Mouse (Mus musculus) MEL (cell line): Measurements from ENCODE around the gene Mxd4.

ENCODE experiments used
- CTCF ChIP-seq, 3 experiments: IDR thresholded peaks in 2 of 3; conservative IDR thresholded peaks in 1 of 3; 2 replicates each; pipeline ENCODE4 v1.5.1; 2011 to 2012; ENCODE audit warnings: low read length in 3 of 3, low read depth in 2 of 3, mild to moderate bottlenecking in 2 of 3, improper control_type of control experiment in 1 of 3, inconsistent platforms in 1 of 3, mixed read lengths in 1 of 3, moderate library complexity in 1 of 3; ENCODE audit not compliant: control insufficient read depth in 1 of 3, insufficient read depth in 1 of 3, poor library complexity in 1 of 3, severe bottlenecking in 1 of 3
- JUND ChIP-seq: IDR thresholded peaks from 2 replicates; pipeline ENCODE4 v1.6.1; 2011; ENCODE audit warnings: low read depth, mild to moderate bottlenecking, improper control_type of control experiment, low read length
- TAL1 ChIP-seq: IDR thresholded peaks from 2 replicates; pipeline ENCODE4 v1.6.1; 2012; ENCODE audit warnings: mild to moderate bottlenecking, inconsistent platforms, low read length, moderate library complexity, mixed read lengths

GRCm38 (mm10) chr5:34194975-34195662 lies 7.6 kb upstream of the Mxd4 start:
- TF ChIP-seq JUND = no peak
- TF ChIP-seq TAL1 = no peak
- TF ChIP-seq CTCF (IDR thresholded peaks at IDR 0.05 in 2 of 3, conservative IDR thresholded peaks at IDR 0.05 in 1 of 3; ENCODE audit: control insufficient read depth in 1 of 3, insufficient read depth in 1 of 3, low read depth in 2 of 3, low read length in 3 of 3, poor library complexity in 1 of 3, severe bottlenecking in 1 of 3) = no peak
